Mouse (Mus musculus): ENCODE measurements at regions not wholly inside any gene's neighbourhood (a gene's known extent, or its start where the extent isn't known, plus 50 kb on each side); places are given as distances from the start of the nearest gene placed in this dataset.

- no peak for DNase-seq
These were observed 52.0 kb upstream of the Dynlrb2 start for GRCm38 (mm10) chr8:116452806-116453205.

- no peak for DNase-seq
These were observed 53.4 kb upstream of the Dynlrb2 start for GRCm38 (mm10) chr8:116451397-116451796.

- DNase-seq: no peak
These were observed 57.3 kb upstream of the Dynlrb2 start for GRCm38 (mm10) chr8:116447452-116447851.

GRCm38 (mm10) chr8:116442827-116443226, 61.9 kb upstream of the Dynlrb2 start:
- DNase-seq: no peak

GRCm38 (mm10) chr8:116438895-116439294, 65.9 kb upstream of the Dynlrb2 start:
- peak; percentile 87 for DNase-seq

- no peak for DNase-seq
These were observed 69.3 kb upstream of the Dynlrb2 start for GRCm38 (mm10) chr8:116435268-116435980.

- no peak for DNase-seq
These were observed 74.7 kb upstream of the Dynlrb2 start for GRCm38 (mm10) chr8:116430051-116430450.

- DNase-seq: no peak
These were observed 75.1 kb upstream of the Dynlrb2 start for GRCm38 (mm10) chr8:116429649-116430048.

- DNase-seq: no peak
These were observed 81.9 kb upstream of the Dynlrb2 start for GRCm38 (mm10) chr8:116422826-116423225.

- DNase-seq: no peak
These were observed 92.1 kb upstream of the Dynlrb2 start for GRCm38 (mm10) chr8:116412703-116413102.

GRCm38 (mm10) chr8:116410041-116410440, 94.7 kb upstream of the Dynlrb2 start:
- DNase-seq: no peak

- DNase-seq: no peak
These were observed 95.8 kb upstream of the Dynlrb2 start for GRCm38 (mm10) chr8:116409011-116409410.

- no peak for DNase-seq
These were observed 100.2 kb upstream of the Dynlrb2 start for GRCm38 (mm10) chr8:116404571-116404970.

GRCm38 (mm10) chr8:116403366-116403765, 101.4 kb upstream of the Dynlrb2 start:
- no peak for DNase-seq

- no peak for DNase-seq
These were observed 105.3 kb upstream of the Dynlrb2 start for GRCm38 (mm10) chr8:116399452-116399851.

GRCm38 (mm10) chr8:116398565-116399205, 106.1 kb upstream of the Dynlrb2 start:
- DNase-seq: no peak

- no peak for DNase-seq
These were observed 119.4 kb upstream of the Dynlrb2 start for GRCm38 (mm10) chr8:116385193-116385955.

GRCm38 (mm10) chr8:116384418-116385089, 120.2 kb upstream of the Dynlrb2 start:
- DNase-seq: no peak

- DNase-seq: no peak
These were observed 121.0 kb upstream of the Dynlrb2 start for GRCm38 (mm10) chr8:116383495-116384417.

GRCm38 (mm10) chr8:116383036-116383435, 121.7 kb upstream of the Dynlrb2 start:
- no peak for DNase-seq

GRCm38 (mm10) chr8:116380601-116381000, 124.2 kb upstream of the Dynlrb2 start:
- no peak for DNase-seq

GRCm38 (mm10) chr8:116379851-116380250, 124.9 kb upstream of the Dynlrb2 start:
- DNase-seq: no peak

All from thymus, postnatal 4 days (tissue).